Mouse (Mus musculus) embryonic fibroblast, embryonic 13.5 days (primary cell): ENCODE measurements around the gene Ercc1.

Experiments used
- CTCF ChIP-seq: IDR thresholded peaks from 2 replicates; pipeline ENCODE4 v1.5.1; 2011; ENCODE audit warnings: mild to moderate bottlenecking, control low read depth, low read length, moderate library complexity, borderline replicate concordance; ENCODE audit not compliant: insufficient read depth
- POLR2A ChIP-seq: IDR thresholded peaks from 2 replicates; pipeline ENCODE4 v1.6.1; 2011; ENCODE audit warnings: low read depth, mild to moderate bottlenecking, control low read depth, low read length, moderate library complexity

DNA sequence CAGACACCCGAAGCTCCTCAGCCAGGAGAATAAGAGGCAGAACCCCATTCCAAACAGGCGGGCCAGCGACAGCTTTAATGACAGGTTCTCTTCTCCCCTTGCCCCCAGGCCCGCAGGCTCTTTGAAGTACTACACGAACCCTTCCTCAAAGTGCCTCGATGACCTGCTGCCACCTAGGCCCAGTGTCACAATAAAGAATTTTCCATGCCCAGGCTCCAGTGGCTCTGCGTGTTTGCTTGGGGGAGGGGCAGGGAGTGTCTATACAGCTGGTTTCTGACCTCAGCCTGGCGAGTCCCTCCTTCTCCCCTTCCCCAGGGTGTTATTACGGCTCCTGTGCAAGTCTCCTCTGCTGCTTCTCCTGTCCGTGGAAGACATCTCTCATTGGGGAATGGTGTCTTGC is 11.7 kb downstream of the Ercc1 start:
- TF ChIP-seq CTCF, result no peak
- no peak for TF ChIP-seq POLR2A
